Mouse (Mus musculus) limb, embryonic 13.5 days (tissue): ENCODE results near the gene Samd1. TPM values are rescaled to one million over a fixed set of nuclear protein-coding genes. Genes with fewer than 3 reads are reported as not detected.
"Not testable (repeated sequence)": the region's sequence is repeated elsewhere in the genome, so short reads cannot be mapped to it uniquely, and the experiment has no call there.

Source experiments
- ATAC-seq: fragments of 200-750 bp; cut with Nextera tagmentation; 2 replicates; pipeline ENCODE4 v1.8.0; 2017; ENCODE audit warnings: low read depth, moderate number of reproducible peaks, moderate TSS enrichment; ENCODE audit not compliant: low FRiP score
- H3K27ac ChIP-seq: fragments of 300-500 bp; sonication (generic); 2 replicates; pipeline ENCODE4 v1.5.1; 2015; ENCODE audit warnings: inconsistent platforms, mild to moderate bottlenecking, moderate library complexity
- H3K27me3 ChIP-seq: fragments of 300-500 bp; sonication (generic); 2 replicates; pipeline ENCODE4 v1.6.1; 2015; ENCODE audit warnings: mild to moderate bottlenecking, inconsistent platforms
- H3K36me3 ChIP-seq: fragments of 300-500 bp; sonication (generic); 2 replicates; pipeline ENCODE4 v1.6.1; 2015; ENCODE audit warnings: inconsistent platforms, mild to moderate bottlenecking, moderate library complexity
- H3K4me1 ChIP-seq: fragments of 300-500 bp; sonication (generic); 2 replicates; pipeline ENCODE4 v1.6.1; 2015; ENCODE audit warnings: inconsistent platforms
- H3K4me2 ChIP-seq: fragments of 300-500 bp; sonication (generic); replicated peaks from 2 replicates; pipeline ENCODE4 v1.6.1; 2015; ENCODE audit warnings: inconsistent platforms, mild to moderate bottlenecking, moderate library complexity
- H3K4me3 ChIP-seq: fragments of 300-500 bp; sonication (generic); 2 replicates; pipeline ENCODE4 v1.5.1; 2015; ENCODE audit warnings: moderate library complexity, mild to moderate bottlenecking, inconsistent platforms
- H3K9ac ChIP-seq: fragments of 300-500 bp; sonication (generic); 2 replicates; pipeline ENCODE4 v1.6.1; 2015; ENCODE audit warnings: mild to moderate bottlenecking, inconsistent platforms
- H3K9me3 ChIP-seq: fragments of 300-500 bp; sonication (generic); 2 replicates; pipeline ENCODE4 v1.6.1; 2016; ENCODE audit warnings: inconsistent platforms
- WGBS: fragments of 180-500 bp; shearing (Covaris S2); methylation state at CpG from one replicate; pipeline ENCODE4 v1.1.7; 2015; 5-methylcytosine and 5-hydroxymethylcytosine counted together
- polyA plus RNA-seq: library from polyadenylated mRNA; unstranded; fragments of >200 nt; fragmentation: Nextera tagmentation; extraction: Ambion mirVana; gene quantifications from 2 replicates; pipeline ENCODE4 v1.2.1, GENCODE M21; 2015

Samd1 gene
- polyA plus RNA-seq, 1 experiment from 2014 or later: 12.4 TPM

- 71% methylated on average over 6 of the region's 6 CpGs for WGBS
- H3K27me3 ChIP-seq: 0 out of 2 replicates have a peak, but pooled peaks cover 12% of the 10 kb centered on the region
- peak overlapping the region; percentile 91 for H3K4me2 ChIP-seq
- peak overlapping the region; percentile 85 for H3K9ac ChIP-seq
- peaks cover 36% of the 10 kb centered on the region for H3K36me3 ChIP-seq
- peak overlapping the region; percentile 67 for H3K4me3 ChIP-seq
- H3K4me1 ChIP-seq: peaks cover 51% of the 10 kb centered on the region
- no peak overlapping the region for H3K27ac ChIP-seq
- ATAC-seq: no peak
- H3K9me3 ChIP-seq: no peaks in the 10 kb centered on the region
Observed at GRCm38 (mm10) chr8:84003612-84004246, 6.3 kb downstream of the Samd1 start.

DNA sequence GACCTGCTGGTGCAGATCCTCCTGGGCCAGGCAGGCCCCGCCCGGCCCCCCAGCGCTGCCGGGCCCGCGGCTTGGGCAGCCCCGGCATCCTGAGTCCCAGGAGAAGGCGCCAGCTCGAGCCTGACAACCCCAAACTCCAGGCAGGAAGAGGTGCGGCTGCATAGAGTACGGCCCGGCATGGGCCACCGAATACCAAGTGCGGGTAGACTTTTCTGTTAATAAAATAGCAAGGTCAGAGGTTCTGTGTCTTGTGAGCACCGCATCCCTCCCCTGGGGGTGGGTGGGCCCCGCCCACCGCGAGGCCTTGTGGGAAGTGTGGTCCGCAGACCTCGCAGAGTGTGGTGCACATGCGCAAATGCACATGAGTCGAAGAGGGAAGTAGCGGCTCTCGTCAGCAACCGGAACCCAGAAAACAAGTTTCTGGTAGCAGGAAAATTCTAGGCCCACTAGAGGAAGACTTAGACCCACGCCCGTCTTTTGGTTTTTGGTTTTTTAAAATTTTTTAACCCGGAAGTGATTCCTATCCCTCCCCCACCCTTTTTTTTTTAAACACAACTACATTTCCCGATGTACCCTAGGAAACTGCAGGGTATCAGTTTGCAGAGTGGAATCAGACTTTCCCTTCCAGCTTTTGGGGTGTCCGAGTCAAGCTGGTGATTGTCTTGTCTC lies 7.2 kb downstream of the Samd1 start:
- peak; percentile 88 for ATAC-seq
- Histone ChIP-seq H3K9ac (peak overlapping the region; percentile 85), H3K4me2 (peak overlapping the region; percentile 91), H3K9me3 (no peaks in the 10 kb centered on the region), H3K27ac (peak overlapping the region; percentile 88), H3K36me3 (peaks cover 29% of the 10 kb centered on the region), H3K4me1 (peaks cover 44% of the 10 kb centered on the region), H3K27me3 (peaks cover 14% of the 10 kb centered on the region; the same call in 1 of the 2 replicates), H3K4me3 (peak overlapping the region; percentile 67)
- 1% methylated on average over 30 of the region's 30 CpGs for WGBS

DNA sequence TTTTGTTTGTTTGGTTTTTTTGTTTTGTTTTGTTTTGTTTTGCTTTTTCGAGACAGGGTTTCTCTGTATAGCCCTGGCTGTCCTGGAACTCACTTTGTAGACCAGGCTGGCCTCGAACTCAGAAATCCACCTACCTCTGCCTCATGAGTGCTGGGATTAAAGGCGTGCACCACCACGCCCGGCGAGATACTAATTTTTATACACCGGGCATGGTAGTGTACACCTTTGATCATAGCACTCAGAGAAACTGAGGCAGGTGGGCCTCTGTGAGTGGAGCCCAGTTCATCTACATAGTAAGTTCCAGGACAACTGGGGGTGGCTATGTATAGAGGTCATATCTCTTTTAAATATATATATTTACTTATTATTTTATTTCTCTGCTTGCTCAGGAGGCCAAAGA lies 8.0 kb downstream of the Samd1 start:
- Histone ChIP-seq H3K27ac (0 out of 2 replicates have a peak overlapping the region, but pooled peaks have one; percentile 88), H3K27me3 (peaks cover 18% of the 10 kb centered on the region), H3K4me1 (peaks cover 46% of the 10 kb centered on the region), H3K36me3 (peaks cover 23% of the 10 kb centered on the region)
- H3K9ac ChIP-seq, H3K4me3 ChIP-seq, H3K4me2 ChIP-seq, ATAC-seq, H3K9me3 ChIP-seq: not testable (repeated sequence)
- 96% methylated on average over 7 of the region's 7 CpGs for WGBS

DNA sequence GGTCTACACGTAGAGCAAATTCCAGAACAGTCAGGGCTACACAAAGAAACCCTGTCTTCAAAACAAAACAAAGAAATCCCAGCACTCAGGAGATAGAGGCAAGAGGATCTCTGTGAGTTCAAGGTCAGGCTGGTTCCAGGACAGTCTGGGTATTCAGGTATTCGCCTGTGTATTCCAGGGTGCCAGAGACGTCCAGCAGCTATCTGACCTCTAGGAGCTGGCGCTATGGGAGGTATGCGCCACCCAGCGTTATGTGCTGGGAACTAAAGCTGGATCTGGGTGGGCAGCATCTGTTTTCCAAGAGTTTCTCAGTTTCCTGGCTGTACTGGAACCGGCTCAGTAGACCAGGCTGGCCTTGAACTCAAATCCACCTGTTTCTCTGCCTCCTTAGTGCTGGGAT lies 10.9 kb downstream of the Samd1 start:
- no peaks in the 10 kb centered on the region for H3K9me3 ChIP-seq
- no peak overlapping the region for H3K27ac ChIP-seq
- no peak for ATAC-seq
- H3K9ac ChIP-seq: no peak overlapping the region
- WGBS: 29% methylated on average over 7 of the region's 7 CpGs
- peaks cover 37% of the 10 kb centered on the region for H3K27me3 ChIP-seq
- no peak overlapping the region for H3K4me2 ChIP-seq
- H3K36me3 ChIP-seq: no peaks in the 10 kb centered on the region
- H3K4me3 ChIP-seq: no peak overlapping the region
- H3K4me1 ChIP-seq: peaks cover 44% of the 10 kb centered on the region

DNA sequence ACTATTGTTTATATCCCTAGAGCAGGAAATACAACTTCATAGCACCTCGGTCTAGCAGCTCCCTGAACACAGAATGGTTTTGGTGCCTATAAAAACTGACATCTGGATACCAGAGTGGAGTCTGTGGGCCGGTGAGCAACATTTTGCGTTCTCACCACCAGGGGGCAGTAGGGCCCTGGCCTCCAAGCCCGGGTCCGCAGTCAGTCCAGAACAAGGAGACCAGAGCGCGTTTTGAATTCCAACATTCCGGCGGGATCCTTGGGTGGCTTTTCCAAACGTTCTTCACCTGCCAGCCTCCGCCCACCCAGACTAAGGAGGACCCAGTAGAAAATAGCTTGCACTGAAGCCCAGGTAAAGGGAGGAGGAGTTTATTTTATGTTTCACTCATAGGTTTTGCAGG lies 12.4 kb downstream of the Samd1 start:
- Histone ChIP-seq H3K4me1 (peaks cover 33% of the 10 kb centered on the region), H3K9me3 (no peaks in the 10 kb centered on the region), H3K27ac (no peak overlapping the region), H3K4me3 (peak overlapping the region; percentile 58; the same call in 1 of the 2 replicates), H3K9ac (no peak overlapping the region), H3K36me3 (no peaks in the 10 kb centered on the region), H3K4me2 (peak overlapping the region; percentile 96; the same call in 1 of the 2 replicates), H3K27me3 (peaks cover 44% of the 10 kb centered on the region)
- ATAC-seq: peak; percentile 54; the same call in 1 of the 2 replicates
- WGBS: under 1% methylated on average over 11 of the region's 11 CpGs

GRCm38 (mm10) chr8:84010625-84011611 lies 13.4 kb downstream of the Samd1 start:
- no peaks in the 10 kb centered on the region for H3K36me3 ChIP-seq
- no peaks in the 10 kb centered on the region for H3K9me3 ChIP-seq
- peak overlapping the region; percentile 70 for H3K9ac ChIP-seq
- H3K27me3 ChIP-seq: peaks cover 44% of the 10 kb centered on the region
- H3K4me3 ChIP-seq: peak overlapping the region; percentile 58
- ATAC-seq: 0 out of 2 replicates have a peak, but pooled peaks have one; percentile 46
- 2% methylated on average over 83 of the region's 83 CpGs for WGBS
- H3K4me2 ChIP-seq: peak overlapping the region; percentile 96
- peaks cover 30% of the 10 kb centered on the region for H3K4me1 ChIP-seq
- H3K27ac ChIP-seq: no peak overlapping the region

DNA sequence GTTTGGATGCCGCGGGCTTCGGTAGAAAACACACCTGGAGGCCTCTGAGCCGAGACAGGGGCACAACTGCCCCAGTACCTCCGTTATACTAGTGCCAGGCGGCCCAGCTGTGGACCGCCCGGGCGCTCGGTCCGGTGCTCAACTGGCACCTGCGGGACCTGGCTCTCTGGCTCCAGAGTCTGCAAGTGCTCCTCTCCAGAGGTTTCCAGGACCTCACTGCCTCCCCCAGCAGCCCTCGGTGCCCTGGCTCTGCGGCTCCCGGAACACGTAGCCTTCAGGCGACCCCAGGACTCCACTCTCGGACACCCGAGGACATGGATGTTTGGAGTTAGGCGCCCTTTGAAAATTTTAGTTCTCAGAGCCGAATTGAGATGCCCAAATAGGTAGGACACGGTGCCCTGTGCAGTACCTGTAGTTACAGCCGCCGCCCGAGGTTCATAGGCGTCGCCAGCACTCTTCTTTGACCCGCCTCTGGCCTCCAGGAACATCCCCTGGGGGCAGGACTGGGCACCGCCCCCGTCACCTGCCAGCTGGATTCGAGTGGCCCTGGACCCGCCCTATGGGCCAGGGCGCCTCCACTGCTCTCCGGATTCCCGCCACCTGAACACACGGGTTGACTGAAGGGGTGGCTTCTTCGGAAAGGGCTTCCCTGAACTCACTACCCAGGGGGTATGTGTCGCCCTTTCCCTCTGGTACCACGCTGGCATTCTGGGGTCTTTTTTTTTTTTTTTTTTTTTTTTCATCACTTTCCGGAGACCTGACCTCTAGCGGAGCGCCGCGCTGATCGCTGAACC lies 14.4 kb downstream of the Samd1 start, which contains the start of gene 2210011C24Rik:
2210011C24Rik (minus strand) TSS at position 467 of the 794 bp plus-strand sequence.
- Histone ChIP-seq H3K4me2 (peak within 1 kb of the TSS; percentile 96), H3K36me3 (no peaks in the 10 kb centered on the region), H3K27ac (no peak within 1 kb of the TSS), H3K4me1 (peaks cover 30% of the 10 kb centered on the region), H3K9ac (peak within 1 kb of the TSS; percentile 70), H3K9me3 (no peaks in the 10 kb centered on the region), H3K4me3 (peak within 1 kb of the TSS; percentile 58), H3K27me3 (peaks cover 44% of the 10 kb centered on the region)
- no peak for ATAC-seq
- under 1% methylated on average over 45 of the region's 45 CpGs for WGBS

- ATAC-seq: no peak
- Histone ChIP-seq H3K36me3 (no peaks in the 10 kb centered on the region), H3K4me1 (peaks cover 30% of the 10 kb centered on the region), H3K4me2 (peak overlapping the region; percentile 96), H3K9ac (peak overlapping the region; percentile 58), H3K4me3 (peak overlapping the region; percentile 58), H3K27ac (no peak overlapping the region), H3K27me3 (peaks cover 44% of the 10 kb centered on the region), H3K9me3 (no peaks in the 10 kb centered on the region)
- WGBS: 7% methylated on average over 35 of the region's 35 CpGs
Observed at GRCm38 (mm10) chr8:84012499-84013165, 15.2 kb downstream of the Samd1 start.

- H3K27me3 ChIP-seq: peaks cover 52% of the 10 kb centered on the region
- no peaks in the 10 kb centered on the region for H3K36me3 ChIP-seq
- no peak overlapping the region for H3K9ac ChIP-seq
- no peaks in the 10 kb centered on the region for H3K9me3 ChIP-seq
- H3K4me1 ChIP-seq: peaks cover 16% of the 10 kb centered on the region
- WGBS: 91% methylated on average over 5 of the region's 5 CpGs
- no peak overlapping the region for H3K27ac ChIP-seq
- no peak for ATAC-seq
- no peak overlapping the region for H3K4me2 ChIP-seq
- H3K4me3 ChIP-seq: no peak overlapping the region
Observed at GRCm38 (mm10) chr8:84015833-84016232, 18.4 kb downstream of the Samd1 start.

GRCm38 (mm10) chr8:84019738-84020137 lies 22.3 kb downstream of the Samd1 start:
- Histone ChIP-seq H3K27ac (no peak overlapping the region), H3K4me1 (peaks cover 13% of the 10 kb centered on the region), H3K27me3 (peaks cover 49% of the 10 kb centered on the region), H3K4me3 (no peak overlapping the region), H3K9ac (no peak overlapping the region), H3K36me3 (no peaks in the 10 kb centered on the region), H3K9me3 (no peaks in the 10 kb centered on the region), H3K4me2 (no peak overlapping the region)
- 81% methylated on average over 9 of the region's 9 CpGs for WGBS
- ATAC-seq: no peak

DNA sequence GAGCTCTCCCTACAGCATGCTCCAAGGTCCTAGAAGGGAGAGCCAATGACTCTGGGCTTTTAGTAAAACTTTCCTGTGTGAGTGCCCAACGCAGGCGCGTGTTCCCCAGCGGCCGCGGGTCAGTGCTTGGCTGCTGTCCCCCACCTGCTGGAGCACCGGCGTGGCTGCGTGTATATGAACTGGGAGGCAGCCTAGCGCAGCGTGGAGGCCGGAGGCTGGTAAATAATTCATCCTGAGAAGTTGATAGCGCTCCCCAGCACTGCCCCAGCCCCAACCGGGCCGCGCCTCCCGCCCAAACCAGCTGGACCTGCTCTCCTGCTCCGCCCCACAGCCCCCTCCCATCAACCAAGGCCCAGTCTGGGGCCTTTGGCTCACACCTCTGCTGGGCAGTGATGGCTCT lies 23.6 kb downstream of the Samd1 start, which contains the start of gene Palm3:
Palm3 (plus strand) TSS at position 376 of the 400 bp plus-strand sequence.
- no peak within 1 kb of the TSS for H3K27ac ChIP-seq
- peaks cover 17% of the 10 kb centered on the region for H3K4me1 ChIP-seq
- ATAC-seq: no peak
- H3K9me3 ChIP-seq: no peaks in the 10 kb centered on the region
- H3K4me3 ChIP-seq: no peak within 1 kb of the TSS
- H3K4me2 ChIP-seq: peak within 1 kb of the TSS; percentile 36
- H3K27me3 ChIP-seq: peaks cover 62% of the 10 kb centered on the region
- WGBS: 9% methylated on average over 18 of the region's 18 CpGs
- H3K9ac ChIP-seq: no peak within 1 kb of the TSS
- no peaks in the 10 kb centered on the region for H3K36me3 ChIP-seq
